Mouse (Mus musculus): ENCODE data around the gene C8g.
A peak's percentile ranks its signal among the peaks of the same experiment; 100 is the strongest.

Gene C8g

DNA sequence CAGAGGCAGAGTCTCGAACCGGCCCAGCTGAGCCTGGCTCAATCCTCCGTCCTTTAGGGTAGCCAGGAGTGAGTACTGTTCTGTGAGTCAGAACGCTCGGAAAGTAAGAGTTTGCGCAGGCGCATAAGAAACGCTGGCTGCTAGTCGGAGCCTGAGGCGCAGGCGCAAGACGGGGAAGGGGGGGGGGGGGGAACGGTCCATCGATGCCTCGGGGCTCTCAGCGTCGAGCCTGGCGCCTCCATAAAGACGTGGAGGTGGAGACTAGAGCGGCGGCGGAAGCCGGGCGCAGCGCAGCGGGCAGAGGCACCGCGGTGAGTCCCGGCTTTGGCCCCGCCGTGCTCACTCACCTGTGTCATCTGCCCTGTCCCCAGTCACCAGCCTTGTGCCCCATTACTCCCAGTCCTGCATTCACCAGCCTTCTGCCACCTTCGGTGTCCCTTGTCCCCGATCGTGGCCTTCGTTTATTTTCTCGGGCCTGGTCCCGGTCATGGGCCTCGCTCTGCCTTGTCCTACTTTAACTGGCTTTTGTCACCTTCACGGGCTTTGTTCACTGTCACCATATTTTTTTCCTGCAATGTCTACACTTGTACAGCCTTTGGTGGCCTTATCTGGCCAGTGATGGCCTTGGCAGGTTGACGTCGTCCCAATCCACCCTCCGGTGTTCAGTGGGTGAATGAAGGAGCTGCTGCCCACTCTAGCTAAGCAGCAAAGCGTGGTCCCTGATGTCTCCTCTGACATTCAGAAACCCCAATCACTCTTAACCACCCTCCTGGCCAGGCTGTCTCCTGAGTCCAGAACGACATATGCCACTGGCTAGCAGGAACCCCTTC lies 728 bp downstream of the C8g start, which contains the start of gene Fbxw5:
Gene Fbxw5 (plus strand): TSS at position 175 of the 830 bp plus-strand sequence.
- peak; percentile 76 to 86 for DNase-seq (ENCODE audit: low spot score in 2 of 2)

DNA sequence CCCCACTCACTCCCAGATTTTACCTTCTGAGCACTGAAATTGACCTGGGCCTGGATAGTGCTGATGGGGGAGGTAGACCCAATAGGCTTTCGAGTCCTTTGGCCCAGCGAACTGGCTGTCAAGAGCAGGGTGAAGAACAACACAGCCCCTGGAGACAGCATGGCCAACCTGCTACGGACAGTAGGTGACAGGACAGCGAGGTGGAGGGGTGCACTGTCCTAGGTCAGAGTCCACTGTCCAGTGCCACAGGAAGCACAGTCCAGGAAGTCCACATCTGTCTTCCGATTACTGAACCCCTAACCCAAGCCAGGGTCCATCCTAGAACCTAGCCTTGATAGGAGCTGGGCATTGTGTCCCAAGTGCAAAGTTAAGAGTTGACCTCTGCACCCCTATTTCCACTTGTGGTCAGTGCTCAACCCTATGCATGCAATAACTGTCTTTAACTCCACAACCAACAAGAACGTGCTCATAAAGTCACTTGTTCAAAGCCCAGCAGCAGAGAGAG lies 1.4 kb downstream of the C8g start:
- DNase-seq (ENCODE audit: low spot score in 2 of 2), result no peak

DNA sequence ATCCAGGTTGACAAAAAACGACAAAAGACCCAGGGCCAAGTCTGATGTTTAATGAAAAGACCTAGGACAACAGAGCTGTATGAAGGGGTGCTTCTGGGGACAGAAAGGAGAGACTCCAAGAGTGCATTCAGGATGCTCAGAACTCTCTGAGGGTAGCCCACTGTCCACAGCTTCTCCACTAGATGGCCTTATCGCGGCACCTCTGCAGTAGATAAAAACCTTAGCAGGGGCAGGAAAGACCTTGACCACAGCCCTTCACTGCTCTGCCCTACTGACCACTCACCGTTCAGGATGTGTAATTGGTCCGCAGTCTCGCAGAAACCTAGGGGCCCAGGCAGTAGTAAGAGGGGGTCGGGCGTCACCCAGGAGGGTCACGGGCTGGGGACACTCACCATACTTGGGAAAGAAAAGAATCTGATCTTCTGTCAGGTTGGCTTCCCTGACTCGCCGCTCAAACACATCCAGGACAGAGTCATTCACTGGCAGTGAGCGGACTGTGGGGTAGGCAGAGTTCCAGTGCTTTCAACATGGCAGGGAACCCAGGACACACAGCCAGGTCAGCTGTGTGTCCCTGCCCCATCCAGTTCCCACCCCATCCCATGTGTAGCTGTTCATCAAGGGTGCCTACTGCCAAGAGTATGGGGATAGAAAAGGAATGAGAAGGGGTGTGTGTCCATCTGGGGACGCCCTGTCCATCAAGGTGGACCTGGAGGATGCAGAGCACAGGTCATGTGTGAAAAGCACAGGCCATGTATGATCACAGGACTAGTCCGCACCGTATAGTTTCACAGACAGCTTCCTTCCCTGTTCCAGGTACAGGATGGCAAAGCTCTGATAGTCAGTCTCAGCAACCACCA lies 2.7 kb downstream of the C8g start:
- no peak for DNase-seq (ENCODE audit: low spot score in 2 of 2)

DNA sequence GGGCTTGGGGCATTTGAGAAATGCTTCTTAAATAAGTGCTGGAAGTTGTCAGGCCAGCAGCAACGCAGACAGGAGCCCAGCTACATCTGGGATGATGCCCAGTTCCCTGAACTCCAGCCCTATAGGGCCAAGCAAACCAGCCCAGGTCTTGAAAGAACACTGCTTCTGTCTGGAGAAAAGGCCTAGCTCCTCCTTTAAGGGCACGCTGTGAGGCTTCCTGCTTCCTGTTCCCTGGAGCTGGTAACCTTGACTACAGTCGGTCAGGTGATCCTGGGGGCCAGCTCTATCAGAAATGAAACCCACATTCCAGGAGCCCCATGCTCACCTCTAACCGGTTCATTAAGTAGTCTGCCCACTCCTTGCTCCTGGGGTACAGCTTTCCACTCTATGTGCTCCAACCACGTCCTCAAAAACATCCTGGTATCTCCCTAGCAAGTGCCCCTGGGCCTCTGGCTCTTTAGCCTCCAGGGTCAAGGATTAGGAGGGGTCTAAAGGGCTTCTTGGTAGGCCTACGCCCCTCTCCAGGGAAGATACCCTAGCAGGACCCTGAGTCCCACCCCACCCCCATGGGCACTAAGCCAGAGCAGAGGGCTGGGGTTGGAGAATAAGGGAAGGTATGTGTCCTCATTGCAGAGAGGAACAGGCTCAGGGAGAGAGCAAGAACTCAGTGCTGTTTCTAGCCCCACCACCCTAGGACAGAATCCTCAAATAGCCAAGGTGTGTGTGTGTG lies 3.5 kb downstream of the C8g start:
- no peak for DNase-seq (ENCODE audit: low spot score in 2 of 2)

DNA sequence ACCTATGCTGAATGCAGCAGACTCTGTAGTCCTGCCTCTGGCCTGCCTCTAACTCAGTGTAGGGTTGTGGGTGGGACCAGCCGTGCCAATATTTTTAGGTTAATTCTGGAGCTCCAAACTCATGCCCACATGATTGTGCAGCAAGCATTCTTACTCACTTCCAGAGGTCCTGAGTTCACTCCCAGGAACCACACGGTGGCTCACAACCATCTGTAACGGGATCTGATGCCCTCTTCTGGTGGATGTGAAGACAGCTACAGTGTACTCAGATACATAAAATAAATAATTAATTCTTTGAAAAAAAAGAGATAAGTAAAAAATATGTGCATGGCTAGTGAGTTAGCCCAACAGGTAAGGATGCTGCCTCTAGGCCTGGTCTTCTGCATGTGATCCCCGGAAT lies 5.1 kb downstream of the C8g start:
- no peak for DNase-seq (ENCODE audit: low spot score in 2 of 2)

DNA sequence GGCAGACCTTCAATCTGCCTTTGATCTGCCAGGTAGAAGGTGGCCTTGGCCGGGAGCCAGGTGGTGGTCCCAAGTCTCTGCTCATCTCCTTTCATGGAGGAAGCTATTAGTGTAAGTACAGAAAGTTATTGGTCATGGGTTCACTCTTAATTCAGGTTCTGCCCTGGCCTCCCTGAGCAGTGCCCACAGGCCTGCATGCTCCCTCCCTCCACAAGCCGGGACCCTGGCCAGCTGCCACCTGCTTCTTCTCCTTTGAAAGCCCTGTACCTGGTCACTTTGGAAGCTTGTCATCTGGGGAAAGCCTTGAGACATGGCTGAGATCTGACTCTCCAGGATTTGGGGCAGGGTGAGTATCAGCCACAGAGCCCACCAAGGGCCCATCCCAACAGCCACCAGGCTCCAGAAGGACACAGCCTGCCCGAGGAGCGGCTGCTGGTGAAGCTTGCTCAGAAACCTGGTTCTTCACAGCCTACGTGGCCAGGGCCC lies 8.0 kb downstream of the C8g start, which contains the start of gene Lcn12:
Gene Lcn12 (minus strand): TSS at position 436 of the 486 bp plus-strand sequence.
- no peak for DNase-seq (ENCODE audit: low spot score in 2 of 2)

DNA sequence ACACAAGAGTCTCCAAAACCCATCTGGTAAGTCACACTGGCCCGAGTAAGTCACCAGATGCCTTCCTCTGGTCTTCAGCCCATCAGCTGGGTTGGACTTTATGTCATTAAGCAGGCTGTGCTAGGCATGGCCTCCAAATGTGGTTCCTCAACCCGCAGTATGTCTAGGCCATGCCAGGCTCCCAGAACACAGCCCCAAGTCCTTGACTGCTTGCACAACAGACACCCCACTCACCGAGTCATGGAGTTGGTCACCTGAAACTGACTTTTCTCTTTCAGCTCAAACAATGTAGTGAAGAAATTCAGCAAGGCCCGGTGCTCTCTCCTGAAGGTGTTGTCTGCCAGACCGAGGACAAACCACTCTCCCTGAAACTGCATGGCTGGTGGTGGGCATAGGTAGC lies 8.5 kb downstream of the C8g start:
- DNase-seq (ENCODE audit: low spot score in 2 of 2), result no peak

DNA sequence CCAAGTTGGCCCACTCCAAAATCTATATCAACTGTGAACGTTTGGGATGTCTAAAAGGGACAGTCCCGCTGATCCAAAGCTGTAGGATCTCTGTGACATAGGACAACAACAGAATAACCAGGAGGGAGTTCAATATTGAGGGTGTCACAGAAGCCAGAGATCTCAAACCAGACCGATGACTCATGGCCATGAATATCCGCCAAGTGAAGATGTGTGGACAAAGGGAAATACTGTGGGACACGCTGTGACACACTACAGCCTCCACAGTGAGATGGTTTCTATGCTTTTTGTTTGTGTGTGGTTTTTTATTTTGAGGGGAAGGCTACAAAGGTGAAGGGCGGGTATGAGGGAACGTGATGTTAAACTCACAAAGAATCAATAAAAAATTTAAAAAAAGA lies 12.8 kb downstream of the C8g start:
- DNase-seq (ENCODE audit: low spot score in 2 of 2), result no peak

DNA sequence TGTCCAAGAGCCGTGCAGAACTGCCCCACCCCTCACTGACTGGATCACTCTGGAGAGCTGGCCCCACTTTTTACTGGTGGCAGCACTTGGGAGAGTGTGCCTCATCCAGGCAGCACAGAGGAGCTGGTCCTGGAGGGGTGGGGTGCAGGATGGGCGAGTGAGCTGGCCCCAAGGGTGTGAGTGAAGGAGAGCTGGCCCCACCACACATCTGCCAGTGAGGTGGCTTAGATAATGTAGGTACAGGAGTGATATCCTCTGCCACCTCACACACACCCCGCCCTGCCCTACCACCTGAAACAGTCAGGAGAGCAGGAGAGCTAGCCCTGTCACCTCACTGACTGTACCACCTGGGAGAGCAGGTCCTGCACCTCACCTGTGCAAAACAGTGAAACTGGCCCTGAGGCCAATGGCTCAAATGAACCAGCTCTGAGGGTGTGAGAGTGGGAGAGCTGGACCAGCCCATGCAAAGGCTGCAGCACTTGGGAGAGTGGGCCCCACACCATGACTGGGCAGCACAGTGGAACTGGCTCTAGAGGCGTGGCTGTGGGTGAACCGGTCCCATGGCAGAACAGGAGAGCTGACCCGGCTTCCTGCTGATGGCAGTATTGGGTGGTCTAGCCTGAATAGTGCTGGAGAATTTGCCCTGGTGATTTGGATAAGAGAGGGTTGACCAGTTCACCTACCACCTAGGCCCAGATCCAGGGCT lies 13.4 kb downstream of the C8g start:
- no peak for DNase-seq (ENCODE audit: low spot score in 2 of 2)

DNA sequence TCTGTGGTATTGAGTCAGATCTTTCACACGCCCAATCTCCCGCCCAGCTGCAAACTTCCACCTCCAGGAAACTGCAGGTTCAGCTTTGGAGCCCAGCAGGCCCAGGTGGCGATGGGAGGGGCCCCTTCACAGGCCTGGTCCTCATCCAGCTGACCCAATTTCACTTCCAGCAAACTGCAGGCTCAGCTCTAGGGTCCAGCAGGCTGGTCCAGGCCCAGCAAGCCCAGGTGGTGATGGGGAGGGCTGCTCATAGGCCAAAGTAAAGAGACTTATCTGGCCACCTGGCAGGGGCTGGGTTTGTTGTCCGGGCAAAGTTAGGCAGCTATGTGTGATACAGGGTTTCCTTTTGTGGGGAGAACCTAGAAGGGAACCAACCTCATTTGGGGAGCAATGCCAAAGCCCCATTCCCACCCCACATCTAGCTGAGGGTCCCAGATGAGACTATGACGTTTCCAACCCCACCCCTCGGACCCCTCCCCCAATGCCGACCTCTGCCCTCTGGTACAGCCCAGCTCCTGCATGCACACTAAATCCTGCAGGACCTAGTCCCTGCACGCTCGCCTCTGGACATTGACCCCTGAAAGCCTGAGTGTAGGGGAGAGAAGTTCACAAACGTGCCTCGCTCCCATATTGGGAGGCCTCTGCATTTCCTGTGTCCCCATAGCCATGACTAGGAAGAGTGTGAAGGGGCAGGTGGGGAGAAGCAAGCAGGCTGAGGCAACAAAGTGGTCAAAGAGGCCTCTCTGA lies 16.4 kb downstream of the C8g start:
- no peak for DNase-seq (ENCODE audit: low spot score in 2 of 2)

DNA sequence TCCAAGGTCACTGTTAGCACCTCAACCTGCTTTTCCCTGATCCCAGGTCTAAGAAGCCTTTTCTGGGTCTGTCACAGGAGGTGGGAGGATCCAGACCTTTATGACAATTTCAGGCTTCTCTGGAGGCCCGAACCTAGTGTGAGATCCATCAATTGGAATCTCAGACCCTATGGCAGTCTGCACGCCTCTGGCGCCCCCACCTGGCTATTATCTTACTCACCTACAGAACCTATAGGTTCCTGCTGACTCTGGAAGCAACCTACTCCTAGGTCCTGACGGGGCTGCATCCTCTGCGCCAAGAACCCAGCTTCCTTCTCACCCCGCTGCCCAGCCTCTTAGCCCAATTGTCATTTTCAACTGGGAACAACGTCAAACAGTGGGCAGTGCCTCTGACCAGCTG lies 18.6 kb downstream of the C8g start:
- DNase-seq (ENCODE audit: low spot score in 2 of 2), result no peak

DNA sequence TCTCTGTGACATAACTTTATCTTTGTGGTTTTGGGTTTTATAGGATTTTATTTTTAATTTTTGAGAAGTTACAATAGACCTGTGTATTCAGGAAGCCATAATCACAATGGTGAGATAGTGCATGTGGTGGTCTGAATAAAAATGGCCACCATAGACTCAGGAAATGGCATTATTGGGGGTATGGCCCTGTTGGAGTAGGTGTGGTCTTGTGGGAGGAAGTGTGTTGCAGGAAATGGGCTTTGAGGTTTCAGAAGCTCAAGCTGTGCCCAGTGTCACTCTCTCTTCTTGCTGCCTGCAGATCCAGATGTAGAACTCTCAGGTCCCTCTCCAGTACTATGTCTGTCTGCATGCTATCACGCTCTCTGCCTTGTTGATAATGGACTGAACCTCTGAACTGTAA lies 21.0 kb downstream of the C8g start:
- DNase-seq (ENCODE audit: low spot score in 2 of 2), result no peak

DNA sequence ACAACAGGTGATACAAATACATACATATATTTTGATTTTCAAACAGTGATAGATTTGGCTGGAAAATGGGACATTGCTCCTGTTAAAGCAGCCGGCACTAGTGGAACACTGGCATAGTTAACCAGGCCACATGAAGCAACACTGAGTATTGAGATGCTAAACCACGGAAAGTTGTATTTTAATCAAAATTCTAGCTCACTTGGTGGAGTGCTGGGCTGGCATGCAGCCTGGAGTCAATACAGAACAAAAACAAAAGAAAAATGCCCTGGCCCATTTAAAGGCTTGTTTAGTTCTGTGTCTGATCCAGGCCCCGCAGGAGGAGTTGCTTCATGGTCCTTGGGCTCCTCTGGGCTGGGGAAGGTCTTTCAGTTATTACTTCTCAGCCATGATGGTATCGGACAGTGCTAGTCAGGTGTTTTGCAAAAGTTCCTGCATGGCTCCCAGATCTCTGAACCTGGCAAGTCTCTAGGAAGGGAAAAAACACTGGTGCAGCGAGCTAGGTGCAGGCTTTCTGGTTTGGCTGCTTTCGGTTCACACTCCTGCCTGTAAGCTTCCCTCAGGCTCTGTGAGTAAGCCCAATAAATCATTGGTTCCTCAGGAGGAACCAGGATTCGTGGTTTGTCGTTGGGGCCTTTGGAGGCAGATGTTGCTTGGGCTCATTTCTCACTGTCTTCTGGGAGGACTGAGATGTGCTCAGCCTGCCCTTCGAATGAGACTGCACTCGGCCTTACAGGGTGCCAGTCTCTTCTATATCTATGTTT lies 21.8 kb downstream of the C8g start:
- no peak for DNase-seq (ENCODE audit: low spot score in 2 of 2)

DNA sequence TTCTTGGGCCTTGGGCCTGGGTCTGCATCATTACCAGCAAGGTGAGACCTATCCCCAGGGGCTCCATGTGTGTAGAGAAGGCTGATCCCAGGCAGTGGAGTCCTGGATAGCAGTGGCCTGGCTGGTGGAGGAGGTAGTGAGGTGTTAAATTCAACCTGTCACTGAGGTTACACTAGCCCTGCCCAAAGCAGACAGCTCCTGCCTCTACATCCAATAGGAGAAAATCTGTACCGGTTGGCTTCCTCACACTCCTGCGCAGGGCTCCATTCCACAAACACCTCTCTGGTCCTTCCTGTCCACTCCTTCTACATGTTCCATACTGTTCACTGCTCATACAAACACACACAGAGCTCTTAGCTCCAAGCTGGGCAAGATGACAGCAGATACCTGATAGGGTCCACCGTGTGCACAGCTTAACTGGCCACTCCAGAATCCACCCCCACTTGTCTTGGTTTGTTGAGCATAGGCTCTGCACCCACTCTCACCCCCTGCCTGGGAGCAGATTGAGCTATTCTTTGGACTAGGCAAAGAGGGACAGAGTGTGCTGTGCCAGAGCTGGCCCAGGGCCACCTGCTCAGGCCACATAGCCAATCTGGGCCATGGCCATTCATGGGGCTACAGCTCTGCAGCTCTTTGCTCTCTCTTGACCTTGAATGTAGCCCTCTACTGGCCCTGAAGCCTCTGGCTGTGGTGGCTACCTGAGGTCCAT lies 23.4 kb downstream of the C8g start:
- no peak for DNase-seq (ENCODE audit: low spot score in 2 of 2)

DNA sequence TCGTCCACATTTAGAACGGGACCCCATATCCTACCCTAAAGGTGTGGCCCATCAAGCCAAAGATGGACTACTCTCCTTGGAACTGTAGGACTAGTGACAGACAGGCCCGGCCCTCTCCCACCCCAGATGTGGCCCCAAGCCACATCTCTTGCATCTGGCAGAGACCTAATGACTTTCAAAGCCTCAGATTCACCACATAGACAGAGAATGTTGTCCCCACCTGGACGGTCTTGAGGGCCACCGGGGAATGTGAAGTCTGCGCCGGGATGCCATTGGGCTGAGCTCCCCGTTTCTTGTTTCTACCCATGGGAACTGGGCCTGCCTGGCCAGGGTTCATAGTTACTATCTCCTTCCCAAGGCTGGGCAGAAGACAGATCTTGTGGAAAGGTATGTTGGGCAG lies 24.0 kb downstream of the C8g start:
- DNase-seq (ENCODE audit: low spot score in 2 of 2), result no peak

DNA sequence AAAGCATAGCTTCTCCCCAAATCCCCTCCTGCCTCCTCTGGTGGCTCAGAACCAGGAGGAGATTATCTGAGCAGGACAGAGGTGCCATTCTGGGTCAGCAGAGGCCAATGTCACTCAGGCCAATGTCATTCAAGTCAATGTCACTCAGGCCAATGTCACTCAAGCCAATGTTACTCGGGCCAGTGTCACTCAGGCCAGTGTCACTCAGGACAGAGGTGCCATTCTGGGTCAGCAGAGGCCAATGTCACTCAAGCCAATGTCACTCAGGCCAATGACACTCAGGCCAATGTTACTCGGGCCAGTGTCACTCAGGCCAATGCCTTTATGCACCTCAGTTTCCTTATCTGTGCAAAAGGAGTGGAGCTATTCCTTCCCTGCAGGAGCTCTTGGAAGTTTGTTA lies 29.0 kb downstream of the C8g start:
- DNase-seq (ENCODE audit: low spot score in 2 of 2), result no peak

DNA sequence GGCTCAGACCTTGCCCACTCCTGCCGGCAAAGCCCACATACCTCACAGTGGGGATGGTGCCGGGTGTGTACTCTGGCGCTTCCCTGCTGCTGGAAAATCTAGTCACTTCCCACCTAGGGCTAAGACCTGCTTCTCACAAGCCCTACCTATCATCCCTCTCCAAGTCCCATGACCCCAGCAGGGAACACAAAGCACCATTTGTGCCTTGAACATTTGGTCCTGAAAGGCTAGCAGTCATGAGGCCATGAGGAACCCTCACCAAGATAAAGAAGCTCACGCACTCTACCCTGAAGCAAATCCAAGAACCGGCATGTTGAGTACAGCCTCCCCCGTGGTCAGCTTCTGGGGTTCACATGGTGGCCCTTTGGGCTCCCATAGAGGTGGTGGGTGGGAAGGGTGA lies 31.6 kb downstream of the C8g start, which contains the start of gene Ptgds:
Gene Ptgds (minus strand): TSS at position 78 of the 400 bp plus-strand sequence.
- no peak for DNase-seq (ENCODE audit: low spot score in 2 of 2)

DNA sequence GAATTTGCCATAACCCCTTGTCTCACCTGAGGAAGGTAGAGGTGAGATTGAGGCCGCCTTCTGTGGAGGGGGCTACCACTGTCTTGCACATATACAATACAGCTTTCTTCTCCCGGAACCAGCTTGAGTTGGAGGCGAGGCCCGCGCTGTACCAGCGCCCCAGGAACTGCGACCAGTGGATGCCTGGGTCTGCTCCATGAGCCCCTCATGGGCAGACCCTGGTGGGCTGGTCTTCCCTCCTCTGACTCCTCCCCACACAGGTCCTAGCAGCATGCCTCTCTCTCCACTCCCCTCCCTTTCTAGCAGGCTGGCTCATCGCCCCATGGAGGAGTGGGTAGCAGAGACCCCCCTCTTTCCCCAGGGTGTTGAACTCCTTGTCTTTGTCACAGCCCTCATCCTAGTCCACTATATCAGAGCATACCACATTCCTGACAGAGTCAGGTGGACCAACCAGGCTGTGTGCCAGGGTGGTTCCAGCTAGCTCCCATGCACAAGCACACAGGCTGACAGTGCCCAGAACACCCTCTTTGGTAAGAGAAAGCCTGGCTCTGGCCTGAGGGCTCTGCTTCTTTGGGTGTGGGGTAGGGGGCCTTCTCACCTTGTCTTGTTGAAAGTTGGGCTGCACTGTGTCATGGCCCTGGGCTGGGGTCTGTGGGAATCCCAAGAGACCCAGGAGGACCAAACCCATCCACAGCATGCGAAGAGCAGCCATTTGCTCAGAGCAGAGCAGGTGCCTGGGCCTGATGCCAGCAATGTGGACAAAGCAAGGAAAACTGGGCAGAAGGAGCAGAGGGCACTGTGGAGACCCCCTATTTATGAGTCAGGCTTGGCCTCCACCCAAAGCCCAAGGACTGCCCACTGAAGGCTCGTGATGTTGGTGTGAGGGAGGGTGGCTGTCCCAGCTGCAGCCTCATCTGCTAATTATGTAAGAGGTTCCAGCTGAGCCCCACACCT lies 32.3 kb downstream of the C8g start:
- no peak for DNase-seq (ENCODE audit: low spot score in 2 of 2)
